Mouse (Mus musculus) heart, embryonic 12.5 days (tissue): ENCODE results near the gene Mndal. TPM values are rescaled to one million over a fixed set of nuclear protein-coding genes. Genes with fewer than 3 reads are reported as not detected.
"Not testable (repeated sequence)": the region's sequence is repeated elsewhere in the genome, so short reads cannot be mapped to it uniquely, and the experiment has no call there.

Experiments used
- ATAC-seq: fragments of 200-750 bp; cut with Nextera tagmentation; 2 replicates; pipeline ENCODE4 v1.8.0; 2017; ENCODE audit warnings: moderate TSS enrichment, moderate library complexity; ENCODE audit not compliant: insufficient number of reproducible peaks, low FRiP score
- H3K27ac ChIP-seq: fragments of 300-500 bp; sonication (generic); 2 replicates; pipeline ENCODE4 v1.5.1; 2016; ENCODE audit warnings: mild to moderate bottlenecking, moderate library complexity; ENCODE audit not compliant: poor library complexity, severe bottlenecking
- H3K27me3 ChIP-seq: fragments of 300-500 bp; sonication (generic); replicated peaks from 2 replicates; pipeline ENCODE4 v1.6.1; 2016; ENCODE audit warnings: mild to moderate bottlenecking, moderate library complexity
- H3K36me3 ChIP-seq: fragments of 300-500 bp; sonication (generic); 2 replicates; pipeline ENCODE4 v1.6.1; 2016; ENCODE audit warnings: mild to moderate bottlenecking, moderate library complexity
- H3K4me1 ChIP-seq: fragments of 300-500 bp; sonication (generic); replicated peaks from 2 replicates; pipeline ENCODE4 v1.6.1; 2016; ENCODE audit warnings: mild to moderate bottlenecking
- H3K4me2 ChIP-seq: fragments of 300-500 bp; sonication (generic); 2 replicates; pipeline ENCODE4 v1.6.1; 2016; ENCODE audit warnings: mild to moderate bottlenecking, moderate library complexity
- H3K4me3 ChIP-seq: fragments of 300-500 bp; sonication (generic); 2 replicates; pipeline ENCODE4 v1.5.1; 2016; ENCODE audit warnings: mild to moderate bottlenecking
- H3K9ac ChIP-seq: fragments of 300-500 bp; sonication (generic); 2 replicates; pipeline ENCODE4 v1.6.1; 2016; ENCODE audit warnings: mild to moderate bottlenecking, moderate library complexity
- H3K9me3 ChIP-seq: fragments of 300-500 bp; sonication (generic); replicated peaks from 2 replicates; pipeline ENCODE4 v1.6.1; 2016; ENCODE audit warnings: mild to moderate bottlenecking, moderate library complexity
- WGBS: fragments of 180-500 bp; shearing (Covaris S2); methylation state at CpG from one replicate; pipeline ENCODE4 v1.1.7; 2016; 5-methylcytosine and 5-hydroxymethylcytosine counted together
- polyA plus RNA-seq: library from polyadenylated mRNA; unstranded; fragments of >200 nt; fragmentation: Nextera tagmentation; extraction: Ambion mirVana; gene quantifications from 2 replicates; pipeline ENCODE4 v1.2.1, GENCODE M21; 2016

Mndal gene
- 3.3 and 4.1 TPM in 2 replicates for polyA plus RNA-seq

GRCm38 (mm10) chr1:173941924-173942779 is at the start of gene Mndal, which contains the start of gene Ifi203:
TSS of gene Mndal (minus strand) at chr1:173942491.
TSS of gene Ifi203 (minus strand) at chr1:173942672.
- not testable (repeated sequence) for H3K27ac ChIP-seq, ATAC-seq, H3K4me1 ChIP-seq, H3K27me3 ChIP-seq, H3K9me3 ChIP-seq, H3K36me3 ChIP-seq, H3K9ac ChIP-seq, H3K4me2 ChIP-seq, H3K4me3 ChIP-seq
- 61% methylated on average over 3 of the region's 3 CpGs for whole genome bisulfite sequencing

- not testable (repeated sequence) for H3K9ac ChIP-seq, H3K27ac ChIP-seq, H3K4me2 ChIP-seq, H3K27me3 ChIP-seq, ATAC-seq, H3K9me3 ChIP-seq, H3K36me3 ChIP-seq, H3K4me3 ChIP-seq, H3K4me1 ChIP-seq
- WGBS: 80% methylated on average over 6 of the region's 6 CpGs
Observed at GRCm38 (mm10) chr1:173982694-173983305, 40.5 kb upstream of the Mndal start, which contains the start of gene Ifi202b. TSS of gene Ifi202b (minus strand) at chr1:173982744.

GRCm38 (mm10) chr1:173981038-173981437 is 38.7 kb upstream of the Mndal start:
- not testable (repeated sequence) for H3K9ac ChIP-seq, H3K9me3 ChIP-seq, H3K36me3 ChIP-seq, H3K27me3 ChIP-seq, H3K4me2 ChIP-seq, H3K4me1 ChIP-seq, H3K4me3 ChIP-seq, H3K27ac ChIP-seq
- peak; percentile 72; the same call in 1 of the 2 replicates for ATAC-seq
- WGBS: 5% methylated on average over 3 of the region's 3 CpGs

GRCm38 (mm10) chr1:173977622-173978021 is 35.3 kb upstream of the Mndal start:
- no peak overlapping the region for H3K4me3 ChIP-seq
- H3K4me2 ChIP-seq: no peak overlapping the region
- H3K4me1 ChIP-seq: peaks cover 5% of the 10 kb centered on the region; the same call in 1 of the 2 replicates
- H3K9me3 ChIP-seq: no peaks in the 10 kb centered on the region
- no peak overlapping the region for H3K9ac ChIP-seq
- H3K27ac ChIP-seq: no peak overlapping the region
- ATAC-seq: no peak
- H3K27me3 ChIP-seq: no peaks in the 10 kb centered on the region
- no peaks in the 10 kb centered on the region for H3K36me3 ChIP-seq

DNA sequence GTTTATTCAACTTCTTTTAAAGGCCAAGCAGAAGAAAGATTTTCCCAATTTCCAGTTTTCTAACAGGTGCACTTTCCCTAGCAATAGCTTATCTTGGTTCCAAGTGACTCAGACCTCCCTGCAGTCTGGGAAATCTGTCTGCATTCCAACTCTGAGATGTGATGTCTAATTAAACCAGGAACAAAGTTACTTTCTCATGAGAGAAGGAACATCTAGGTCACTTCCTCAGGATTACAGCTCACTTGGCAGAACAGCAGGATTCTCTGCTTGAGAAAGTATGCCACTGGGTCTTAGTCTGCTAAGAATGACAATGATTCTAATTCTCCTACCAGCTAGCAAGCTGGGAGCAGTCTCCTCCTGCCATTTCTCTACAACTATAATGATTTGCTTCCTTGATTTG is 30.8 kb upstream of the Mndal start:
- no peaks in the 10 kb centered on the region for H3K4me1 ChIP-seq
- ATAC-seq: no peak
- H3K27me3 ChIP-seq: no peaks in the 10 kb centered on the region
- H3K4me2 ChIP-seq: no peak overlapping the region
- H3K4me3 ChIP-seq: no peak overlapping the region
- no peaks in the 10 kb centered on the region for H3K9me3 ChIP-seq
- no peak overlapping the region for H3K27ac ChIP-seq
- no peaks in the 10 kb centered on the region for H3K36me3 ChIP-seq
- no peak overlapping the region for H3K9ac ChIP-seq

GRCm38 (mm10) chr1:173961491-173961890 is 19.2 kb upstream of the Mndal start:
- H3K27me3 ChIP-seq, ATAC-seq: not testable (repeated sequence)
- 69% methylated on average over 1 of the region's 1 CpGs for WGBS

DNA sequence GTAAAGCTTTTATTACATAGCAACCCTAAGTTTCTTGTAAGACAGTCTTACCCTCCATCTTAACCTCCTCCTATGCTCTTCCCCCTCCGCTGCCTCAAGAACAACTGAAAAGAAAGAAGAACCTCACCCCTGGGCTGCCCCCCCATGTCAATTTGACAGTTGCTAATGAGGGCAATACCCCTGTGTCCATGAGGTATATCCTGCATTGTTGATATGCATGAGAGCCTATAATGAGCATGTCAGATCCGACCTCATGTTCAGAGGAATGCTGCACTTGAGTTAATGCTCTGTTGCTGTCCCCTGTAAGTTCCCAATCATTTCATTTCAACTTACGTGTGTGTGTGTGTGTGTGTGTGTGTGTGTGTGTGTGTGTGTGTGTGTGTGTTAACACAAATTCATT is 17.7 kb upstream of the Mndal start:
- H3K9me3 ChIP-seq, H3K27me3 ChIP-seq, ATAC-seq, H3K4me3 ChIP-seq, H3K4me1 ChIP-seq, H3K4me2 ChIP-seq, H3K9ac ChIP-seq, H3K27ac ChIP-seq, H3K36me3 ChIP-seq: not testable (repeated sequence)
- WGBS: 49% methylated on average over 3 of the region's 3 CpGs

More at GRCm38 (mm10) chr1:173961491-173961890, 19.2 kb upstream of the Mndal start:
- H3K9me3 ChIP-seq, H3K4me1 ChIP-seq, H3K4me3 ChIP-seq, H3K4me2 ChIP-seq, H3K27ac ChIP-seq, H3K9ac ChIP-seq, H3K36me3 ChIP-seq: not testable (repeated sequence)

- not testable (repeated sequence) for H3K27ac ChIP-seq
Observed at GRCm38 (mm10) chr1:173955839-173956527, 13.7 kb upstream of the Mndal start.

GRCm38 (mm10) chr1:173955071-173955796 is 12.9 kb upstream of the Mndal start:
- Histone ChIP-seq H3K4me1 (no peaks in the 10 kb centered on the region), H3K4me2 (no peak overlapping the region), H3K27ac (no peak overlapping the region), H3K9me3 (no peaks in the 10 kb centered on the region), H3K27me3 (no peaks in the 10 kb centered on the region), H3K4me3 (no peak overlapping the region), H3K9ac (no peak overlapping the region), H3K36me3 (no peaks in the 10 kb centered on the region)
- WGBS: 76% methylated on average over 2 of the region's 2 CpGs
- ATAC-seq: no peak

More at GRCm38 (mm10) chr1:173955839-173956527, 13.7 kb upstream of the Mndal start:
- H3K4me1 ChIP-seq, H3K9me3 ChIP-seq, H3K4me3 ChIP-seq, H3K9ac ChIP-seq, H3K4me2 ChIP-seq, H3K36me3 ChIP-seq, H3K27me3 ChIP-seq, ATAC-seq: not testable (repeated sequence)
- 65% methylated on average over 3 of the region's 3 CpGs for WGBS

DNA sequence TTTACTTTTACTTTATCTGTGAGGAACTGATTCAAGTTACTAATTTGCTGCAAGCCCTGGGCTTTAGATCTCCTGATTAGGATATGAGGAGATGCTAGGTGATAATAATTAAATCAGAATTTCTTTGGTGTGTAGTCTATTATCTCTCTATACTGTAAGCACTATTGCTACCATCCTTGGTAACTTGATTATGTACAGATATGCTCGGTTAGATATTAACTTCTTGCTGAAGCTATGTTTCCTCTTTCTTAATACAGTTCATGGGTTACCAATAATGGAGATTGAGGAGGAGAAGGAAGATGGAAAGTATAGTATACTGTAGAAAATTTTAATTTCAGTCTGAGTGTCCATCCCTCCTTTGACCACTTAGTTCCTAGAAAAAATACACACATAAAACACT is 11.3 kb upstream of the Mndal start:
- no peak overlapping the region for H3K9ac ChIP-seq
- no peak overlapping the region for H3K4me2 ChIP-seq
- no peaks in the 10 kb centered on the region for H3K27me3 ChIP-seq
- H3K27ac ChIP-seq: no peak overlapping the region
- no peaks in the 10 kb centered on the region for H3K4me1 ChIP-seq
- H3K9me3 ChIP-seq: no peaks in the 10 kb centered on the region
- no peak for ATAC-seq
- no peak overlapping the region for H3K4me3 ChIP-seq
- H3K36me3 ChIP-seq: no peaks in the 10 kb centered on the region
- 70% methylated on average over 1 of the region's 1 CpGs for WGBS

GRCm38 (mm10) chr1:173949044-173949443 is 6.8 kb upstream of the Mndal start:
- 62% methylated on average over 2 of the region's 2 CpGs for WGBS
- not testable (repeated sequence) for ATAC-seq, H3K27me3 ChIP-seq, H3K4me3 ChIP-seq, H3K36me3 ChIP-seq, H3K4me1 ChIP-seq, H3K4me2 ChIP-seq, H3K9ac ChIP-seq, H3K9me3 ChIP-seq, H3K27ac ChIP-seq
